9 mouse cellular contexts compared by ENCODE assay signal in genomic region chr2:174439450-174439838, GRCm38 (mm10). TPM values are rescaled to one million over a fixed set of nuclear protein-coding genes. Genes with fewer than 3 reads are reported as not detected.
DNase-seq lines count a peak whose midpoint lies in the region; ATAC-seq and TF ChIP-seq lines count a peak whose summit lies in the region.
"Had no signal": no experiment of that assay in that cellular context is flagged by ENCODE, and none has a peak within 500 bp of the region (broad histone marks: within the 10 kb centered on the region; RNA-seq: fewer than 3 reads in every experiment).

No protein-coding gene starts in this region.

- ATAC-seq in heart, embryonic 16.5 days (replicated peaks; ENCODE audit: extremely low read depth, insufficient read depth, low FRiP score), result no peak

- 35% methylated on average over 5 of the region's 5 CpGs for WGBS in spleen, adult 2 months
- 33% methylated on average over 5 of the region's 5 CpGs for WGBS in heart, embryonic 16.5 days

- no peaks in the 10 kb centered on the region for H3K9me3 ChIP-seq in heart, embryonic 16.5 days (replicated peaks; ENCODE audit: control insufficient read depth, low read length)

- no peaks in the 10 kb centered on the region for H3K27me3 ChIP-seq in spleen, adult 2 months (ENCODE audit: control insufficient read depth, insufficient read depth, low read length)
- H3K27me3 ChIP-seq in heart, embryonic 16.5 days (ENCODE audit: control insufficient read depth, insufficient read depth, low read length), result no peaks in the 10 kb centered on the region

- peak overlapping the region; percentile 74 for H3K9ac ChIP-seq in heart, embryonic 16.5 days (ENCODE audit: low read length)

- H3K4me3 ChIP-seq in spleen, adult 2 months (ENCODE audit: extremely low read depth, insufficient read depth, insufficient read length), result no peak overlapping the region
- H3K4me3 ChIP-seq in heart, embryonic 16.5 days (ENCODE audit: low read length), result no peak overlapping the region

- peak overlapping the region; percentile 67 for H3K27ac ChIP-seq in spleen, adult 2 months (ENCODE audit: insufficient read depth, low read length)
- H3K27ac ChIP-seq in heart, embryonic 16.5 days (ENCODE audit: low read length), result no peak overlapping the region

- peaks cover 32% of the 10 kb centered on the region; the same call in 1 of the 2 replicates for H3K4me1 ChIP-seq in spleen, adult 2 months (ENCODE audit: control insufficient read depth, insufficient read depth, insufficient read length)
- peaks cover 24% of the 10 kb centered on the region for H3K4me1 ChIP-seq in heart, embryonic 16.5 days (ENCODE audit: control insufficient read depth, insufficient read depth, low read length)

- no peak for DNase-seq in spleen, adult 2 months (ENCODE audit: low read depth in 1 of 2, low spot score in 2 of 2)
- DNase-seq in spleen, postnatal 14 days (ENCODE audit: low spot score in 2 of 2), result no peak
- DNase-seq in lung, postnatal 14 days, result peak; percentile 12
- peak; percentile 21 for DNase-seq in telencephalon, adult 2 months (ENCODE audit: low read depth, low spot score)
- no peak for DNase-seq in testis, postnatal 10 days (ENCODE audit: low spot score)
- DNase-seq in cerebellum, adult 11 months, result no peak
- DNase-seq in kidney, adult 18-20 months, result no peak

- peaks cover 5% of the 10 kb centered on the region; the same call in 1 of the 2 replicates for H3K36me3 ChIP-seq in spleen, adult 2 months (ENCODE audit: control insufficient read depth, insufficient read depth, low read length)
- 0 out of 2 replicates have a peak, but pooled peaks cover 5% of the 10 kb centered on the region for H3K36me3 ChIP-seq in heart, embryonic 16.5 days (ENCODE audit: control insufficient read depth, insufficient read depth)

- TF ChIP-seq POLR2A in spleen, adult 2 months (IDR thresholded peaks at IDR 0.05; ENCODE audit: low read depth, low read length), result no peak

- no peak for TF ChIP-seq CTCF in spleen, adult 2 months (IDR thresholded peaks at IDR 0.05; ENCODE audit: extremely low read depth, insufficient read depth, insufficient read length, insufficient replicate concordance)

- H3K4me2 ChIP-seq in heart, embryonic 16.5 days (ENCODE audit: low read depth, low read length), result peak overlapping the region; percentile 77

RNA-seq across cellular contexts. Expression of gene Ctsz, which starts 0.6 kb away (rescaled TPM):
- polyA plus RNA-seq in spleen, adult 2 months (2012; rRNA removed), result 307 and 356 TPM in 2 replicates
- polyA plus RNA-seq in heart, embryonic 16.5 days (2015; fragmentation: Nextera tagmentation; extraction: Ambion mirVana), result 123 and 131 TPM in 2 replicates

RNA-seq across cellular contexts. Expression of gene Tubb1, which starts 11.1 kb away (rescaled TPM):
- polyA plus RNA-seq in spleen, adult 2 months (2012; rRNA removed), result 58.7 and 75.4 TPM in 2 replicates
- 2.5 and 2.6 TPM in 2 replicates for polyA plus RNA-seq in heart, embryonic 16.5 days (2015; fragmentation: Nextera tagmentation; extraction: Ambion mirVana)
- polyA plus RNA-seq: small intestine, adult 2 months had no signal

RNA-seq across cellular contexts. Expression of gene Nelfcd, which starts 23.8 kb away (rescaled TPM):
- 45.3 and 54.0 TPM in 2 replicates for polyA plus RNA-seq in spleen, adult 2 months (2012; rRNA removed)
- 78.1 and 86.2 TPM in 2 replicates for polyA plus RNA-seq in heart, embryonic 16.5 days (2015; fragmentation: Nextera tagmentation; extraction: Ambion mirVana)

RNA-seq across cellular contexts. Expression of gene Atp5e, which starts 24.5 kb away (rescaled TPM):
- polyA plus RNA-seq in spleen, adult 2 months (2012; rRNA removed), result 183 and 221 TPM in 2 replicates
- 912 and 1,057 TPM in 2 replicates for polyA plus RNA-seq in heart, embryonic 16.5 days (2015; fragmentation: Nextera tagmentation; extraction: Ambion mirVana)

RNA-seq across cellular contexts. Expression of gene Prelid3b, which starts 33.4 kb away (rescaled TPM):
- polyA plus RNA-seq in spleen, adult 2 months (2012; rRNA removed), result 21.6 and 22.2 TPM in 2 replicates
- polyA plus RNA-seq in heart, embryonic 16.5 days (2015; fragmentation: Nextera tagmentation; extraction: Ambion mirVana), result 146 and 162 TPM in 2 replicates

Comparison
In these comparisons a context has a peak if more than half of its experiments do, and no peak if none do; other contexts are left out.
1. DNase-seq: peak in lung, postnatal 14 days (single experiment) and telencephalon, adult 2 months (single experiment); none in spleen, adult 2 months (0 of 2), spleen, postnatal 14 days (0 of 2), testis, postnatal 10 days (single experiment), cerebellum, adult 11 months (single experiment) and kidney, adult 18-20 months (single experiment).
2. RNA of gene Tubb1, which starts 11.1 kb away (polyA plus RNA-seq): 58.7 to 75.4 TPM in spleen, adult 2 months; 2.5 to 2.6 TPM in heart, embryonic 16.5 days; every median in the first group is over 10 times any median in the second.